Mouse (Mus musculus) embryonic facial prominence, embryonic 11.5 days (tissue): ENCODE measurements around the gene Ssc4d. TPM values are rescaled to one million over a fixed set of nuclear protein-coding genes. Genes with fewer than 3 reads are reported as not detected.

Experiments
- ATAC-seq: fragments of 200-750 bp; cut with Nextera tagmentation; replicated peaks from 2 replicates; pipeline ENCODE4 v1.8.0; 2017; ENCODE audit warnings: low read depth; ENCODE audit not compliant: insufficient number of reproducible peaks, low FRiP score, low TSS enrichment
- DNase-seq: peaks from one replicate; pipeline ENCODE4 v3.0.0-alpha.2; 2015; ENCODE audit warnings: low spot score
- H3K27ac ChIP-seq: fragments of 300-500 bp; sonication (generic); replicated peaks from 2 replicates; pipeline ENCODE4 v1.5.1; 2014; ENCODE audit warnings: mild to moderate bottlenecking, low read depth, low read length, control low read depth
- H3K27me3 ChIP-seq: fragments of 300-500 bp; sonication (generic); 2 replicates; pipeline ENCODE4 v1.6.1; 2014; ENCODE audit warnings: mild to moderate bottlenecking, low read length, moderate library complexity, mixed read lengths; ENCODE audit not compliant: control insufficient read depth, insufficient read depth
- H3K36me3 ChIP-seq: fragments of 300-500 bp; sonication (generic); replicated peaks from 2 replicates; pipeline ENCODE4 v1.6.1; 2014; ENCODE audit warnings: low read depth, mild to moderate bottlenecking, low read length, moderate library complexity, mixed read lengths; ENCODE audit not compliant: control insufficient read depth, insufficient read depth
- H3K4me1 ChIP-seq: fragments of 300-500 bp; sonication (generic); 2 replicates; pipeline ENCODE4 v1.6.1; 2014; ENCODE audit warnings: low read length, mixed read lengths; ENCODE audit not compliant: control insufficient read depth, insufficient read depth
- H3K4me2 ChIP-seq: fragments of 300-500 bp; sonication (generic); 2 replicates; pipeline ENCODE4 v1.6.1; 2014; ENCODE audit warnings: low read depth, mild to moderate bottlenecking, control low read depth, low read length, moderate library complexity
- H3K4me3 ChIP-seq: fragments of 300-500 bp; sonication (generic); 2 replicates; pipeline ENCODE4 v1.5.1; 2014; ENCODE audit warnings: low read depth, low read length, control low read depth
- H3K9ac ChIP-seq: fragments of 300-500 bp; sonication (generic); replicated peaks from 2 replicates; pipeline ENCODE4 v1.6.1; 2014; ENCODE audit warnings: mild to moderate bottlenecking, control low read depth, low read length
- H3K9me3 ChIP-seq: fragments of 300-500 bp; sonication (generic); replicated peaks from 2 replicates; pipeline ENCODE4 v1.6.1; 2016; ENCODE audit warnings: mild to moderate bottlenecking, low read length, inconsistent platforms, mixed read lengths; ENCODE audit not compliant: control insufficient read depth
- WGBS: fragments of 180-500 bp; shearing (Covaris S2); extraction: QIAGEN DNeasy Blood & Tissue Kit; methylation state at CpG from one replicate; pipeline ENCODE4 v1.1.7; 2014; 5-methylcytosine and 5-hydroxymethylcytosine counted together
- polyA plus RNA-seq: library from polyadenylated mRNA; unstranded; fragments of >200 nt; fragmentation: Nextera tagmentation; extraction: Ambion mirVana; gene quantifications from 2 replicates; pipeline ENCODE4 v1.2.1, GENCODE M21; 2014

Ssc4d gene
- polyA plus RNA-seq, 1 experiment from 2014 or later: 3.0 TPM

- Histone ChIP-seq H3K9me3 (no peaks in the 10 kb centered on the region), H3K36me3 (no peaks in the 10 kb centered on the region), H3K27ac (no peak overlapping the region), H3K4me1 (no peaks in the 10 kb centered on the region; the same call in 1 of the 2 replicates), H3K9ac (no peak overlapping the region), H3K4me2 (no peak overlapping the region), H3K4me3 (no peak overlapping the region), H3K27me3 (no peaks in the 10 kb centered on the region; the same call in 1 of the 2 replicates)
- WGBS: 82% methylated on average over 6 of the region's 6 CpGs
- ATAC-seq (no peak), DNase-seq (no peak)
Measured at GRCm38 (mm10) chr5:135970247-135970646, 4.1 kb downstream of the Ssc4d start.

DNA sequence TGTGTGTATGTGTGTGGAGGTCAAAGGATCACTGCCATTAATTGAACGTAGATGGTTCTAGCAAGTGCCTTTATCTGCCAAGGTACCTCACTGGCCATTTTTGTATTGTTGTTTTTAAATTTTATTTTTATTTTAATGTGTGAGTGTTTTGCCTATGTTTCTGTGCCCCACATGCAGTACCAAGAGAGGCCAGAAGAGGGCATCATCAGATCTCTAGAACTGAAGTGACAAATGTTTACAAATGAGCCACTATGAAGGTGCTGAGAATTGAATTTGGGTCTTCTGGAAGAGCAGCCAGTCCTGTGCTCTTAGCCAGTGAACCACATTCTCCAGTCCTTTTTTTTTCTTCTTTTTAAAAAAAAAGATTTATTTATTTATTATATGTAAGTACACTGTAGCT is 5.5 kb downstream of the Ssc4d start:
- H3K27ac ChIP-seq: no peak overlapping the region
- 53% methylated on average over 1 of the region's 1 CpGs for WGBS
- ATAC-seq (no peak), DNase-seq (peak; percentile 60)
- H3K4me1 ChIP-seq: no peaks in the 10 kb centered on the region; the same call in 1 of the 2 replicates
- no peak overlapping the region for H3K4me2 ChIP-seq
- H3K9ac ChIP-seq: no peak overlapping the region
- no peaks in the 10 kb centered on the region for H3K36me3 ChIP-seq
- H3K27me3 ChIP-seq: no peaks in the 10 kb centered on the region; the same call in 1 of the 2 replicates
- H3K4me3 ChIP-seq: no peak overlapping the region
- H3K9me3 ChIP-seq: no peaks in the 10 kb centered on the region

DNA sequence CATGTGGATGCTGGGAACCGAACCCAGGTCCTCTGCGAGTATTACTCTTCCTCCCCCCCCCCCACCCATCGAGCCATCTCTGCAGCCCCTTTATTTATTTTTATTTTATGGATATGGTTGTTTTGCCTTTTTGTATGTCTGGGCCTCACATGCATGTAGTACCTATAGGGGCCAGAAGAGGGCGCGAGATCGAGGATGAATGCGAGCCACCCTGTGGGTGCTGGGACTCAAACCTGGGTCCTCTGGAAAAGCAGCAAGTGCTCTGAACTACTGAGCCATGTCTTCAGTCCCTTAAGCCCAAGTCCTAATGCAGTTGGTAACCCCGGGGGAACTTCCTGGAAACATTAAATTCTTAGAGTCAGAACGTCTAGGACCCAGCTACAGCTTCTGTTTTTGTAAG is 7.5 kb downstream of the Ssc4d start:
- no peak for ATAC-seq

GRCm38 (mm10) chr5:135965501-135965930 is 8.8 kb downstream of the Ssc4d start:
- DNase-seq: no peak
- H3K36me3 ChIP-seq: no peaks in the 10 kb centered on the region
- H3K27ac ChIP-seq: no peak overlapping the region
- no peak overlapping the region for H3K4me3 ChIP-seq
- peak overlapping the region; percentile 30; the same call in 1 of the 2 replicates for H3K4me2 ChIP-seq
- no peak for ATAC-seq
- H3K9ac ChIP-seq: 0 out of 2 replicates have a peak overlapping the region, but pooled peaks have one; percentile 3
- no peaks in the 10 kb centered on the region; the same call in 1 of the 2 replicates for H3K27me3 ChIP-seq
- no peaks in the 10 kb centered on the region for H3K9me3 ChIP-seq
- H3K4me1 ChIP-seq: peaks cover 3% of the 10 kb centered on the region; the same call in 1 of the 2 replicates
- WGBS: 12% methylated on average over 24 of the region's 24 CpGs

More for the DNA sequence above, 7.5 kb downstream of the Ssc4d start:
- H3K4me2 ChIP-seq: no peak overlapping the region
- 66% methylated on average over 9 of the region's 9 CpGs for WGBS
- no peak overlapping the region for H3K9ac ChIP-seq
- H3K27ac ChIP-seq: no peak overlapping the region
- no peak overlapping the region for H3K4me3 ChIP-seq
- peaks cover 3% of the 10 kb centered on the region; the same call in 1 of the 2 replicates for H3K4me1 ChIP-seq
- no peak for DNase-seq
- no peaks in the 10 kb centered on the region for H3K9me3 ChIP-seq
- no peaks in the 10 kb centered on the region; the same call in 1 of the 2 replicates for H3K27me3 ChIP-seq
- no peaks in the 10 kb centered on the region for H3K36me3 ChIP-seq

- Histone ChIP-seq H3K27me3 (no peaks in the 10 kb centered on the region; the same call in 1 of the 2 replicates), H3K36me3 (no peaks in the 10 kb centered on the region), H3K9ac (peak overlapping the region; percentile 93), H3K9me3 (no peaks in the 10 kb centered on the region), H3K4me1 (peaks cover 3% of the 10 kb centered on the region; the same call in 1 of the 2 replicates), H3K4me2 (peak overlapping the region; percentile 99), H3K27ac (peak overlapping the region; percentile 84), H3K4me3 (peak overlapping the region; percentile 66)
- 6% methylated on average over 6 of the region's 6 CpGs for WGBS
- DNase-seq: peak; percentile 20
- no peak for ATAC-seq
Measured at GRCm38 (mm10) chr5:135963280-135963627, 11.1 kb downstream of the Ssc4d start.

- under 1% methylated on average over 59 of the region's 64 CpGs for WGBS
- Histone ChIP-seq H3K36me3 (no peaks in the 10 kb centered on the region), H3K27ac (peak overlapping the region; percentile 84), H3K4me2 (peak overlapping the region; percentile 99), H3K4me1 (peaks cover 3% of the 10 kb centered on the region; the same call in 1 of the 2 replicates), H3K9ac (peak overlapping the region; percentile 93), H3K4me3 (peak overlapping the region; percentile 66), H3K9me3 (no peaks in the 10 kb centered on the region), H3K27me3 (no peaks in the 10 kb centered on the region; the same call in 1 of the 2 replicates)
- DNase-seq (peak; percentile 99), ATAC-seq (peak; percentile 96)
Measured at GRCm38 (mm10) chr5:135962492-135963279, 11.6 kb downstream of the Ssc4d start.

DNA sequence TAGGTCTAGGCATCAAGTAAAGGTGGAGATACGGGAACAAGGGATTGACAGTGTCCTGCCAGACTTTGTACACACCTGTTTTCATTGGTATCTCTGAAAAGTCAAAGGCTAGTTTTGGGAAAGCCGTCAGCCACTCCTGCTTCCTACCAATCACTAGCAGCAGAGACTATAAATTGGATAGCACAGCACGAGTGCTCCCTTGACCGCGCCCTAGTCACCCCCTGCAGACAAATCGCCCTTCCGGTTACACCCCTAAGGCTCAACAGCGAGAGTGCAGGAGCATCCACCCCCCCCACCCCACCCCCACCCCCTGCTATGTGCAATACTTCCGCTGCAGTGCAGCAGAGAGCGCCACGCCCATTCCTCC is 12.2 kb downstream of the Ssc4d start:
- Histone ChIP-seq H3K9ac (peak overlapping the region; percentile 2), H3K27ac (peak overlapping the region; percentile 53), H3K4me1 (peaks cover 3% of the 10 kb centered on the region; the same call in 1 of the 2 replicates), H3K9me3 (no peaks in the 10 kb centered on the region), H3K4me2 (peak overlapping the region; percentile 38), H3K4me3 (peak overlapping the region; percentile 66), H3K36me3 (no peaks in the 10 kb centered on the region), H3K27me3 (no peaks in the 10 kb centered on the region; the same call in 1 of the 2 replicates)
- ATAC-seq (no peak; the same call in 1 of the 2 replicates), DNase-seq (no peak)
- WGBS: 3% methylated on average over 11 of the region's 11 CpGs
